Mouse (Mus musculus) brain, adult 10 weeks (tissue): ENCODE data around the gene Tmem221. TPM values are rescaled to one million over a fixed set of nuclear protein-coding genes. Genes with fewer than 3 reads are reported as not detected.

ENCODE experiments used
- polyA plus RNA-seq: library from polyadenylated mRNA; stranded (reverse); fragments of 350-450 nt; fragmentation: Illumina TruSeq; extraction: RNeasy Lipid Tissue Mini Kit (QIAGEN cat#74804); gene quantifications from one replicate; pipeline ENCODE4 v1.2.3, GENCODE M21; 2015; ENCODE audit warnings: low read depth, low replicate concordance

The Tmem221 gene
- not detected for polyA plus RNA-seq

GRCm38 (mm10) chr8:71558071-71558957 lies at the start of gene Tmem221:
TSS of gene Tmem221 (minus strand) at chr8:71558871.

DNA sequence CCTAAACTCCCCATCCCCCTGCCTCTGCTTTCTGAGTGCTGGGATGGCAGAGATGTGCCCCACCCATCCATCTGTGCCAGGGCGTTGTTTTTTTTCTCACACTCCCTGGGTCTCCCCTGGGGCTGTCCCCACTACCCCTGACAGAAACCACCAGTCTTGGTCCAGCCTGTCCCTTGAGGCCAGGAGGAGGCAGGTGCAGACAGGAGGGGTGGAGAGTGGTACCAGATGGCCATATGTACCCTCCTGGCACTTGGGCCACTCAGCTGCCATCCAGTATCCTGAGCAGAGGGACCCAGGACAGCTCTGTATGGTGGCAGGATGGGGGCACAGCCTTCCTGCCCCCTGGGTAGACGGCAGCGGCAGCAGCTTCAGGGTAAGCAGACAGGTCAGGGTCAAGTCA lies 38.8 kb upstream of the Tmem221 start, which contains the start of gene Fam129c:
Gene Fam129c, plus strand, starts transcription at position 198 of the 400 bp plus-strand sequence.

DNA sequence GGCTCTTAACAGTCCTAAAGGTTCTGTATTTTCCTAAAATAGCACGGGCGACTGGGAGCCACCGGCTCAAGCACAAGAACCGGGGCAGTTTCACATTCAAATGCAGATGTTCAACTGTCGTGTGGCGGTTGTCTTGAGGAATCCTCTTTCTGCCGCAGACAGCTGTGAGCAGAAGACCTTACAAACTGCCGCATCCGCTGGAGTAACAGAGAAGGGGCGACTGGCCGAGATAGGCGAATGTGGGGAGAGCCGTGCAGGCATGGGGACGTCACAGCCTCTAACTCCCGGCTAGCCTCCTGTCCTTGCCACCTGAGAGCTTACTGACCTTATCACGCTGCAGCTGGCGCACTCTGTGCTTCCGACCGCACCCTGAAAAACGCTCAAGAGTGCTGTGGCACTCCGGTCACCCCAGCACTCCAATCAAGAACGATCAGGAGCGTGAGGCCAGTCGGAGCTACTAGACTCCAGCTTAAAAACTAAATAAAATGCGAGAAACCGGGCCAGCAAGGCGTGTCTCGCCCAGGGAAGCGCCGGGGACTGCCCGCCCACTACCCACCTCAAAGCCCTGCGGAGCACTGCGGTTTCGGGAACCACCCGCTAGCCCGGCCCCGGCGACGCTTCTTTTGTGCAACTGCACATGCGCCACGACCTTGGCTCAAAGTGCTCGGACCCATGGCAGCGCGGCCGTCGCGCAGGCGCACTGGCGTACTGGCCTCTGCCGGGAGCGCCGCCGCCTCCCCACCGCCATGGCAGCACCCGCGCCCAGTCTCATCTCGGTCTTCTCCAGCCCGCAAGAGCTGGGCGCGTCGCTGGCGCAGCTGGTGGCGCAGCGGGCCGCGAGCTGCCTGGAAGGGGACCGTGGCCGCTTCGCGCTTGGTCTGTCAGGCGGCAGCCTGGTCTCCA lies 33.1 kb upstream of the Tmem221 start, which contains the start of gene Pgls:
Gene Pgls, plus strand, starts transcription at position 706 of the 903 bp plus-strand sequence.

GRCm38 (mm10) chr8:71568387-71568937 lies 9.8 kb upstream of the Tmem221 start, which contains the start of gene Slc27a1:
TSS of gene Slc27a1 (plus strand) at chr8:71568882.

DNA sequence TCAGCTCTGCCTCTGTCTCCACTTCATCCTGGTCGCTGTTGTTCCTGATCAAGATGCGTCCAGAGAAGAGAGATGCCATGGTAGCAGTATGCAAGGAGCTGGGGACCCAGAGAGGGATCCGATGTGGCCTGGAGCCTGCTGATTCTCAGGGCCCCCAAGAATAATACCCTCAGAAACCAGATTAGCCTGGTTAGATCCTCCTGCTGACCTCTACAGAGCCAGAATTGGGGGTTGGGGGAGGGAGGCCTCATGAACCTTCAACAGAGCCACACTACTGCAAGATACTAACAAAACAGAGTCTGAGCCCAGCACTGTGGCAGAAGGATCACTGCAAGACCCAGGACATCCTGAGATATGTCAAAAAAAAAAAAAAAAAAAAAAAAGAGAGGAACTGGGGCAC lies 7.8 kb upstream of the Tmem221 start, which contains the start of gene Nxnl1:
Gene Nxnl1, minus strand, starts transcription at position 101 of the 400 bp plus-strand sequence.

GRCm38 (mm10) chr8:71542632-71543343 lies 15.9 kb downstream of the Tmem221 start, which contains the start of gene Mvb12a:
TSS of gene Mvb12a (plus strand) at chr8:71542922.

GRCm38 (mm10) chr8:71537028-71537867 lies 21.4 kb downstream of the Tmem221 start, which contains the start of gene Bst2:
TSS of gene Bst2 (minus strand) at chr8:71537456.

DNA sequence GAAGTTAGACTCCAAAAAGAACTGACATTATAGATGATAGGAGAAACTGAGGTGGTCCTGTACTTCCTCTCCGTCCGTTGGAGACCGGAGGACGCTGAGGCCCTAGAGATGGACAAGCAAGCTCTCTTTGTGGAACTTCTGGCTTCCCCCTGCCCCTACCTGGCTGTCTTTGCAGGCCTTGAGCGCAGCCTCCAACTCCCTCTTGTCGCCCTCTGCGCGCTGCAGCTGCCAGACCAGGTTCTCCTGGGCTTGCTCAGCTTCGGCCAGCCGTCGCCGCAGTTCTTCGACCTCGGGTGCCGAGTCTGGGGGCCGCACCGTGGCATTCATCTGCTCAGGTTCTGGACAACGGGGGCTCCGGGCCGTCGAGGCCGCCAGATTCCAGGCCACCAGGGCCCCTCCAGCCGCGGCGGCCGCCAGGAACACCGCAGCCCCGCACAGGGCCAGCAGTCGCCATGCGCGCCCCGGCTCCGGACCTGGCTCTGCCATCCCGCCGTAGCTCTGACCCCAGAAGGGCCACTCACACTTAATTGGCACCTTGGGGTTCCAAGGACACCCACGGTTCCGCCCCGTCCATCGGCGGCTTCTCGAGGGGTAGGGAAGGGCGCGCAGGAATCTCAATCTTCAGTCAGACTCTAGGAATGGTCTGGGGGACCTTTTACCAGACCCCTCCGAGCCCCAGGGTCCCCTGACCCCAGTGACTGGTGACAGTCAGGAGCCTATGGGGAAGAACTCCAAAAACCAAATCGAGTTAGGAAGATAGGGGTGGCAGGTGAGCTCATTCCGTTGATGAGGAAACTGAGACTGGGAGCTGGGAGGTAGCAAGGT lies 33.2 kb downstream of the Tmem221 start, which contains the start of gene Ccdc194:
Gene Ccdc194, minus strand, starts transcription at position 486 of the 825 bp plus-strand sequence.

GRCm38 (mm10) chr8:71511644-71512043 lies 47.0 kb downstream of the Tmem221 start, which contains the start of gene Plvap:
TSS of gene Plvap (minus strand) at chr8:71511752.

Other genes starting within 250 kb of the Tmem221 start
- gene Use1, start 192.0 kb downstream of the Tmem221 start, polyA plus RNA-seq: 174 TPM
- 11.4 TPM for gene Ocel1, start 187.6 kb downstream of the Tmem221 start, polyA plus RNA-seq
- 24.3 TPM for gene Nr2f6, start 176.9 kb downstream of the Tmem221 start, polyA plus RNA-seq
- 4.5 TPM for gene Ushbp1, start 163.1 kb downstream of the Tmem221 start, polyA plus RNA-seq
- 120 TPM for gene Babam1, start 162.0 kb downstream of the Tmem221 start, polyA plus RNA-seq
- 0.43 TPM for gene Ankle1, start 152.9 kb downstream of the Tmem221 start, polyA plus RNA-seq
- 254 TPM for gene Abhd8, start 95.2 kb downstream of the Tmem221 start, polyA plus RNA-seq
- 76.2 TPM for gene Mrpl34, start 93.9 kb downstream of the Tmem221 start, polyA plus RNA-seq
- gene Dda1, start 89.7 kb downstream of the Tmem221 start, polyA plus RNA-seq: 68.9 TPM
- 27.6 TPM for gene Ano8, start 72.9 kb downstream of the Tmem221 start, polyA plus RNA-seq
- 27.3 TPM for gene Gtpbp3, start 70.8 kb downstream of the Tmem221 start, polyA plus RNA-seq
- 7.4 TPM for gene Plvap, start 47.1 kb downstream of the Tmem221 start, polyA plus RNA-seq
- not detected for gene Ccdc194, start 33.2 kb downstream of the Tmem221 start, polyA plus RNA-seq
- 12.1 TPM for gene Bst2, start 21.4 kb downstream of the Tmem221 start, polyA plus RNA-seq
- 48.3 TPM for gene Mvb12a, start 15.9 kb downstream of the Tmem221 start, polyA plus RNA-seq
- 0.16 TPM for gene Nxnl1, start 7.7 kb upstream of the Tmem221 start, polyA plus RNA-seq
- 72.5 TPM for gene Slc27a1, start 10.0 kb upstream of the Tmem221 start, polyA plus RNA-seq
- gene Pgls, start 33.3 kb upstream of the Tmem221 start, polyA plus RNA-seq: 36.5 TPM
- 3.6 TPM for gene Fam129c, start 38.8 kb upstream of the Tmem221 start, polyA plus RNA-seq
- gene Colgalt1, start 52.1 kb upstream of the Tmem221 start, polyA plus RNA-seq: 51.4 TPM
- gene Unc13a, start 112.9 kb upstream of the Tmem221 start, polyA plus RNA-seq: 119 TPM
- gene Jak3, start 117.4 kb upstream of the Tmem221 start, polyA plus RNA-seq: 2.9 TPM
- gene Insl3, start 130.3 kb upstream of the Tmem221 start, polyA plus RNA-seq: 0.92 TPM
- 0.88 TPM for gene B3gnt3, start 142.9 kb upstream of the Tmem221 start, polyA plus RNA-seq
- gene Fcho1, start 166.8 kb upstream of the Tmem221 start, polyA plus RNA-seq: 83.6 TPM